Mouse (Mus musculus) adrenal gland, postnatal 25 days (tissue): ENCODE measurements around the gene Baz2b. TPM values are rescaled to one million over a fixed set of nuclear protein-coding genes. Genes with fewer than 3 reads are reported as not detected.
"Not testable (repeated sequence)": the region's sequence is repeated elsewhere in the genome, so short reads cannot be mapped to it uniquely, and the experiment has no call there.

ENCODE experiments used
- DNase-seq: peaks from one replicate; pipeline ENCODE4 v3.0.0; 2021; ENCODE audit warnings: mixed read lengths
- total RNA-seq: library from RNA; stranded (reverse); gene quantifications from 2 replicates; pipeline ENCODE4 v1.2.3, GENCODE M21; 2021

Gene Baz2b
- total RNA-seq, 1 experiment from 2014 or later, result 110 TPM

- DNase-seq, result no peak
Observed at GRCm38 (mm10) chr2:60200051-60200562, 9.5 kb downstream of the Baz2b start.

GRCm38 (mm10) chr2:60196841-60197240, 12.8 kb downstream of the Baz2b start:
- DNase-seq, result no peak

- no peak for DNase-seq
Observed at GRCm38 (mm10) chr2:60181696-60182095, 27.9 kb downstream of the Baz2b start.

- DNase-seq, result no peak
Observed at GRCm38 (mm10) chr2:60177490-60177889, 32.1 kb downstream of the Baz2b start.

GRCm38 (mm10) chr2:60176087-60176486, 33.6 kb downstream of the Baz2b start:
- DNase-seq, result no peak

- no peak for DNase-seq
Observed at GRCm38 (mm10) chr2:60175078-60175477, 34.6 kb downstream of the Baz2b start.

- no peak for DNase-seq
Observed at GRCm38 (mm10) chr2:60173595-60173994, 36.0 kb downstream of the Baz2b start.

GRCm38 (mm10) chr2:60173190-60173589, 36.4 kb downstream of the Baz2b start:
- no peak for DNase-seq

- no peak for DNase-seq
Observed at GRCm38 (mm10) chr2:60172531-60172914, 37.1 kb downstream of the Baz2b start.

- no peak for DNase-seq
Observed at GRCm38 (mm10) chr2:60171786-60172530, 37.7 kb downstream of the Baz2b start.

GRCm38 (mm10) chr2:60166878-60167277, 42.8 kb downstream of the Baz2b start:
- no peak for DNase-seq

- DNase-seq, result no peak
Observed at GRCm38 (mm10) chr2:60165679-60166078, 44.0 kb downstream of the Baz2b start.

- no peak for DNase-seq
Observed at GRCm38 (mm10) chr2:60163744-60164143, 45.9 kb downstream of the Baz2b start.

GRCm38 (mm10) chr2:60152481-60152880, 57.2 kb downstream of the Baz2b start:
- no peak for DNase-seq

- DNase-seq, result no peak
Observed at GRCm38 (mm10) chr2:60148651-60149050, 61.0 kb downstream of the Baz2b start.

- no peak for DNase-seq
Observed at GRCm38 (mm10) chr2:60147428-60147827, 62.2 kb downstream of the Baz2b start.

GRCm38 (mm10) chr2:60145742-60146141, 63.9 kb downstream of the Baz2b start:
- DNase-seq, result no peak

GRCm38 (mm10) chr2:60143383-60143782, 66.3 kb downstream of the Baz2b start:
- DNase-seq, result no peak

GRCm38 (mm10) chr2:60142281-60142680, 67.4 kb downstream of the Baz2b start:
- DNase-seq, result no peak

GRCm38 (mm10) chr2:60138751-60139162, 70.9 kb downstream of the Baz2b start:
- no peak for DNase-seq

- no peak for DNase-seq
Observed at GRCm38 (mm10) chr2:60135796-60136195, 73.8 kb downstream of the Baz2b start.

- not testable (repeated sequence) for DNase-seq
Observed at GRCm38 (mm10) chr2:60134958-60135357, 74.7 kb downstream of the Baz2b start.

- DNase-seq, result no peak
Observed at GRCm38 (mm10) chr2:60133072-60133471, 76.6 kb downstream of the Baz2b start.
